Mouse (Mus musculus): ENCODE measurements around the gene Zc3h7a. TPM values are rescaled to one million over a fixed set of nuclear protein-coding genes. Genes with fewer than 3 reads are reported as not detected.

The Zc3h7a gene
- polyA plus RNA-seq, 1 experiment from 2014 or later, result 79.1 TPM

GRCm38 (mm10) chr16:11125371-11125770, 50.8 kb downstream of the Zc3h7a start:
- no peak overlapping the region for H3K4me2 ChIP-seq (ENCODE audit: low read depth, low read length)
- peaks cover 21% of the 10 kb centered on the region; the same call in 1 of the 2 replicates for H3K36me3 ChIP-seq (ENCODE audit: control insufficient read depth, insufficient read depth)
- ATAC-seq (replicated peaks; ENCODE audit: extremely low read depth, insufficient read depth, low FRiP score), result no peak
- 93% methylated on average over 2 of the region's 2 CpGs for WGBS
- H3K27ac ChIP-seq (ENCODE audit: low read length), result no peak overlapping the region
- no peaks in the 10 kb centered on the region for H3K27me3 ChIP-seq (ENCODE audit: control insufficient read depth, insufficient read depth, low read length)
- H3K9ac ChIP-seq (ENCODE audit: low read length), result no peak overlapping the region
- H3K4me3 ChIP-seq (ENCODE audit: low read length), result no peak overlapping the region
- H3K4me1 ChIP-seq (ENCODE audit: control insufficient read depth, insufficient read depth, low read length), result 0 out of 2 replicates have a peak, but pooled peaks cover under 1% of the 10 kb centered on the region
- H3K9me3 ChIP-seq (replicated peaks; ENCODE audit: control insufficient read depth, low read length), result no peaks in the 10 kb centered on the region

GRCm38 (mm10) chr16:11124110-11124509, 52.1 kb downstream of the Zc3h7a start:
- ATAC-seq (replicated peaks; ENCODE audit: extremely low read depth, insufficient read depth, low FRiP score), result no peak
- Histone ChIP-seq H3K4me3 (ENCODE audit: low read length) (no peak overlapping the region), H3K9me3 (replicated peaks; ENCODE audit: control insufficient read depth, low read length) (no peaks in the 10 kb centered on the region), H3K4me1 (ENCODE audit: control insufficient read depth, insufficient read depth, low read length) (no peaks in the 10 kb centered on the region), H3K27me3 (ENCODE audit: control insufficient read depth, insufficient read depth, low read length) (no peaks in the 10 kb centered on the region), H3K27ac (ENCODE audit: low read length) (no peak overlapping the region), H3K9ac (ENCODE audit: low read length) (no peak overlapping the region), H3K36me3 (ENCODE audit: control insufficient read depth, insufficient read depth) (peaks cover 21% of the 10 kb centered on the region; the same call in 1 of the 2 replicates), H3K4me2 (ENCODE audit: low read depth, low read length) (no peak overlapping the region)
- WGBS, result 93% methylated on average over 1 of the region's 1 CpGs

- Histone ChIP-seq H3K9ac (ENCODE audit: low read length) (no peak overlapping the region), H3K4me3 (ENCODE audit: low read length) (no peak overlapping the region), H3K36me3 (ENCODE audit: control insufficient read depth, insufficient read depth) (peaks cover 16% of the 10 kb centered on the region; the same call in 1 of the 2 replicates), H3K4me2 (ENCODE audit: low read depth, low read length) (no peak overlapping the region), H3K4me1 (ENCODE audit: control insufficient read depth, insufficient read depth, low read length) (no peaks in the 10 kb centered on the region), H3K27me3 (ENCODE audit: control insufficient read depth, insufficient read depth, low read length) (no peaks in the 10 kb centered on the region), H3K9me3 (replicated peaks; ENCODE audit: control insufficient read depth, low read length) (no peaks in the 10 kb centered on the region), H3K27ac (ENCODE audit: low read length) (no peak overlapping the region)
- no peak for ATAC-seq (replicated peaks; ENCODE audit: extremely low read depth, insufficient read depth, low FRiP score)
- WGBS, result 93% methylated on average over 2 of the region's 2 CpGs
Measured at GRCm38 (mm10) chr16:11122625-11123024, 53.6 kb downstream of the Zc3h7a start.

GRCm38 (mm10) chr16:11109198-11109740, 66.9 kb downstream of the Zc3h7a start:
- Histone ChIP-seq H3K4me1 (ENCODE audit: control insufficient read depth, insufficient read depth, low read length) (no peaks in the 10 kb centered on the region), H3K9me3 (replicated peaks; ENCODE audit: control insufficient read depth, low read length) (no peaks in the 10 kb centered on the region), H3K27me3 (ENCODE audit: control insufficient read depth, insufficient read depth, low read length) (no peaks in the 10 kb centered on the region), H3K4me2 (ENCODE audit: low read depth, low read length) (no peak overlapping the region), H3K36me3 (ENCODE audit: control insufficient read depth, insufficient read depth) (0 out of 2 replicates have a peak, but pooled peaks cover 5% of the 10 kb centered on the region), H3K27ac (ENCODE audit: low read length) (no peak overlapping the region), H3K9ac (ENCODE audit: low read length) (no peak overlapping the region), H3K4me3 (ENCODE audit: low read length) (no peak overlapping the region)
- WGBS, result 71% methylated on average over 4 of the region's 4 CpGs
- ATAC-seq (replicated peaks; ENCODE audit: extremely low read depth, insufficient read depth, low FRiP score), result no peak

- H3K4me1 ChIP-seq (ENCODE audit: control insufficient read depth, insufficient read depth, low read length), result no peaks in the 10 kb centered on the region
- H3K27ac ChIP-seq (ENCODE audit: low read length), result no peak overlapping the region
- H3K36me3 ChIP-seq (ENCODE audit: control insufficient read depth, insufficient read depth), result peaks cover 17% of the 10 kb centered on the region; the same call in 1 of the 2 replicates
- H3K4me3 ChIP-seq (ENCODE audit: low read length), result no peak overlapping the region
- ATAC-seq (replicated peaks; ENCODE audit: extremely low read depth, insufficient read depth, low FRiP score), result no peak
- no peak overlapping the region for H3K4me2 ChIP-seq (ENCODE audit: low read depth, low read length)
- WGBS, result 73% methylated on average over 1 of the region's 1 CpGs
- H3K9me3 ChIP-seq (replicated peaks; ENCODE audit: control insufficient read depth, low read length), result no peaks in the 10 kb centered on the region
- H3K9ac ChIP-seq (ENCODE audit: low read length), result no peak overlapping the region
- no peaks in the 10 kb centered on the region for H3K27me3 ChIP-seq (ENCODE audit: control insufficient read depth, insufficient read depth, low read length)
Measured at GRCm38 (mm10) chr16:11104905-11105304, 71.3 kb downstream of the Zc3h7a start.

- Histone ChIP-seq H3K4me1 (ENCODE audit: control insufficient read depth, insufficient read depth, low read length) (peaks cover 11% of the 10 kb centered on the region), H3K36me3 (ENCODE audit: control insufficient read depth, insufficient read depth) (peaks cover 11% of the 10 kb centered on the region; the same call in 1 of the 2 replicates), H3K4me2 (ENCODE audit: low read depth, low read length) (no peak overlapping the region), H3K9ac (ENCODE audit: low read length) (no peak overlapping the region), H3K9me3 (replicated peaks; ENCODE audit: control insufficient read depth, low read length) (no peaks in the 10 kb centered on the region), H3K4me3 (ENCODE audit: low read length) (no peak overlapping the region), H3K27me3 (ENCODE audit: control insufficient read depth, insufficient read depth, low read length) (no peaks in the 10 kb centered on the region), H3K27ac (ENCODE audit: low read length) (no peak overlapping the region)
- no peak for ATAC-seq (replicated peaks; ENCODE audit: extremely low read depth, insufficient read depth, low FRiP score)
- WGBS, result 91% methylated on average over 3 of the region's 3 CpGs
Measured at GRCm38 (mm10) chr16:11097301-11097700, 78.9 kb downstream of the Zc3h7a start.

- WGBS, result 78% methylated on average over 13 of the region's 13 CpGs
- peaks cover 17% of the 10 kb centered on the region for H3K4me1 ChIP-seq (ENCODE audit: control insufficient read depth, insufficient read depth, low read length)
- no peak overlapping the region for H3K4me2 ChIP-seq (ENCODE audit: low read depth, low read length)
- H3K9ac ChIP-seq (ENCODE audit: low read length), result no peak overlapping the region
- ATAC-seq (replicated peaks; ENCODE audit: extremely low read depth, insufficient read depth, low FRiP score), result no peak
- no peak overlapping the region for H3K4me3 ChIP-seq (ENCODE audit: low read length)
- H3K36me3 ChIP-seq (ENCODE audit: control insufficient read depth, insufficient read depth), result peaks cover 20% of the 10 kb centered on the region; the same call in 1 of the 2 replicates
- H3K27me3 ChIP-seq (ENCODE audit: control insufficient read depth, insufficient read depth, low read length), result no peaks in the 10 kb centered on the region
- 0 out of 2 replicates have a peak overlapping the region, but pooled peaks have one; percentile 18 for H3K27ac ChIP-seq (ENCODE audit: low read length)
- H3K9me3 ChIP-seq (replicated peaks; ENCODE audit: control insufficient read depth, low read length), result no peaks in the 10 kb centered on the region
Measured at GRCm38 (mm10) chr16:11093717-11094386, 82.3 kb downstream of the Zc3h7a start.

- Histone ChIP-seq H3K4me1 (ENCODE audit: control insufficient read depth, insufficient read depth, low read length) (peaks cover 17% of the 10 kb centered on the region), H3K36me3 (ENCODE audit: control insufficient read depth, insufficient read depth) (peaks cover 33% of the 10 kb centered on the region), H3K9ac (ENCODE audit: low read length) (0 out of 2 replicates have a peak overlapping the region, but pooled peaks have one; percentile 23), H3K4me3 (ENCODE audit: low read length) (no peak overlapping the region), H3K27me3 (ENCODE audit: control insufficient read depth, insufficient read depth, low read length) (no peaks in the 10 kb centered on the region), H3K9me3 (replicated peaks; ENCODE audit: control insufficient read depth, low read length) (no peaks in the 10 kb centered on the region), H3K4me2 (ENCODE audit: low read depth, low read length) (no peak overlapping the region), H3K27ac (ENCODE audit: low read length) (peak overlapping the region; percentile 73)
- peak; percentile 56; the same call in 1 of the 2 replicates for ATAC-seq (replicated peaks; ENCODE audit: extremely low read depth, insufficient read depth, low FRiP score)
- 16% methylated on average over 3 of the region's 3 CpGs for WGBS
Measured at GRCm38 (mm10) chr16:11092523-11092922, 83.7 kb downstream of the Zc3h7a start.

GRCm38 (mm10) chr16:11092061-11092460, 84.1 kb downstream of the Zc3h7a start:
- Histone ChIP-seq H3K27ac (ENCODE audit: low read length) (peak overlapping the region; percentile 73), H3K9me3 (replicated peaks; ENCODE audit: control insufficient read depth, low read length) (no peaks in the 10 kb centered on the region), H3K4me3 (ENCODE audit: low read length) (no peak overlapping the region), H3K4me1 (ENCODE audit: control insufficient read depth, insufficient read depth, low read length) (peaks cover 19% of the 10 kb centered on the region), H3K27me3 (ENCODE audit: control insufficient read depth, insufficient read depth, low read length) (no peaks in the 10 kb centered on the region), H3K36me3 (ENCODE audit: control insufficient read depth, insufficient read depth) (peaks cover 37% of the 10 kb centered on the region), H3K9ac (ENCODE audit: low read length) (no peak overlapping the region), H3K4me2 (ENCODE audit: low read depth, low read length) (no peak overlapping the region)
- 30% methylated on average over 4 of the region's 4 CpGs for WGBS
- no peak for ATAC-seq (replicated peaks; ENCODE audit: extremely low read depth, insufficient read depth, low FRiP score)

Measured in heart, embryonic 16.5 days (tissue).